Mouse (Mus musculus) liver, embryonic 11.5 days (tissue): Measurements from ENCODE around the gene Odf3l1. TPM values are rescaled to one million over a fixed set of nuclear protein-coding genes. Genes with fewer than 3 reads are reported as not detected.

Source experiments
- ATAC-seq: fragments of 200-750 bp; cut with Nextera tagmentation; replicated peaks from 2 replicates; pipeline ENCODE4 v1.8.0; 2017; ENCODE audit warnings: moderate number of reproducible peaks, mild to moderate bottlenecking, moderate TSS enrichment, moderate library complexity; ENCODE audit not compliant: low FRiP score
- DNase-seq: peaks from one replicate; pipeline ENCODE4 v3.0.0-alpha.2; 2017; ENCODE audit warnings: low spot score
- H3K27ac ChIP-seq: fragments of 300-500 bp; sonication (generic); 2 replicates; pipeline ENCODE4 v1.5.1; 2014; ENCODE audit warnings: mild to moderate bottlenecking, low read depth, low read length, control low read depth
- H3K27me3 ChIP-seq: fragments of 300-500 bp; sonication (generic); replicated peaks from 2 replicates; pipeline ENCODE4 v1.6.1; 2014; ENCODE audit warnings: low read length, mixed read lengths; ENCODE audit not compliant: control insufficient read depth, insufficient read depth
- H3K36me3 ChIP-seq: fragments of 300-500 bp; sonication (generic); 2 replicates; pipeline ENCODE4 v1.6.1; 2014; ENCODE audit warnings: mild to moderate bottlenecking, low read length, moderate library complexity, mixed read lengths; ENCODE audit not compliant: control insufficient read depth, insufficient read depth
- H3K4me1 ChIP-seq: fragments of 300-500 bp; sonication (generic); replicated peaks from 2 replicates; pipeline ENCODE4 v1.6.1; 2014; ENCODE audit warnings: low read length, mixed read lengths; ENCODE audit not compliant: control insufficient read depth, insufficient read depth
- H3K4me2 ChIP-seq: fragments of 300-500 bp; sonication (generic); 2 replicates; pipeline ENCODE4 v1.6.1; 2014; ENCODE audit warnings: mild to moderate bottlenecking, control low read depth, moderate library complexity
- H3K4me3 ChIP-seq: fragments of 300-500 bp; sonication (generic); 2 replicates; pipeline ENCODE4 v1.5.1; 2014; ENCODE audit warnings: low read depth, low read length, control low read depth
- H3K9ac ChIP-seq: fragments of 300-500 bp; sonication (generic); 2 replicates; pipeline ENCODE4 v1.6.1; 2014; ENCODE audit warnings: low read depth, low read length, control low read depth
- H3K9me3 ChIP-seq: fragments of 300-500 bp; sonication (generic); 2 replicates; pipeline ENCODE4 v1.6.1; 2016; ENCODE audit warnings: low read length, inconsistent platforms, mixed read lengths; ENCODE audit not compliant: control insufficient read depth
- WGBS: fragments of 180-500 bp; shearing (Covaris S2); extraction: QIAGEN DNeasy Blood & Tissue Kit; methylation state at CpG from one replicate; pipeline ENCODE4 v1.1.7; 2014; 5-methylcytosine and 5-hydroxymethylcytosine counted together
- polyA plus RNA-seq: library from polyadenylated mRNA; unstranded; fragments of >200 nt; fragmentation: Nextera tagmentation; extraction: Ambion mirVana; gene quantifications from 2 replicates; pipeline ENCODE4 v1.2.1, GENCODE M21; 2014

Gene Odf3l1
- polyA plus RNA-seq, 1 experiment from 2014 or later: not detected

- ATAC-seq: no peak
Observed at GRCm38 (mm10) chr9:56850128-56850904, 14.2 kb downstream of the Odf3l1 start.

GRCm38 (mm10) chr9:56847523-56847922 lies 17.0 kb downstream of the Odf3l1 start:
- DNase-seq: peak; percentile 50
- no peak overlapping the region for H3K4me2 ChIP-seq
- H3K4me1 ChIP-seq: no peaks in the 10 kb centered on the region
- no peak overlapping the region for H3K27ac ChIP-seq
- H3K9me3 ChIP-seq: no peaks in the 10 kb centered on the region
- 17% methylated on average over 3 of the region's 3 CpGs for WGBS
- H3K4me3 ChIP-seq: no peak overlapping the region
- ATAC-seq: no peak
- no peaks in the 10 kb centered on the region for H3K36me3 ChIP-seq
- no peaks in the 10 kb centered on the region; the same call in 1 of the 2 replicates for H3K27me3 ChIP-seq
- H3K9ac ChIP-seq: no peak overlapping the region

More at GRCm38 (mm10) chr9:56850128-56850904, 14.2 kb downstream of the Odf3l1 start:
- H3K4me2 ChIP-seq: no peak overlapping the region
- no peak overlapping the region for H3K4me3 ChIP-seq
- no peak overlapping the region for H3K9ac ChIP-seq
- DNase-seq: no peak
- no peaks in the 10 kb centered on the region for H3K36me3 ChIP-seq
- H3K9me3 ChIP-seq: no peaks in the 10 kb centered on the region
- no peaks in the 10 kb centered on the region for H3K27me3 ChIP-seq
- no peaks in the 10 kb centered on the region for H3K4me1 ChIP-seq
- no peak overlapping the region for H3K27ac ChIP-seq
- 68% methylated on average over 14 of the region's 14 CpGs for WGBS

GRCm38 (mm10) chr9:56844644-56845043 lies 19.8 kb downstream of the Odf3l1 start:
- Histone ChIP-seq H3K9ac (no peak overlapping the region), H3K36me3 (no peaks in the 10 kb centered on the region), H3K4me1 (no peaks in the 10 kb centered on the region), H3K27me3 (no peaks in the 10 kb centered on the region; the same call in 1 of the 2 replicates), H3K9me3 (no peaks in the 10 kb centered on the region), H3K27ac (no peak overlapping the region), H3K4me2 (no peak overlapping the region), H3K4me3 (no peak overlapping the region)
- WGBS: 72% methylated on average over 8 of the region's 8 CpGs
- ATAC-seq (no peak), DNase-seq (no peak)

- no peak overlapping the region for H3K9ac ChIP-seq
- no peaks in the 10 kb centered on the region for H3K36me3 ChIP-seq
- H3K9me3 ChIP-seq: no peaks in the 10 kb centered on the region
- 40% methylated on average over 7 of the region's 7 CpGs for WGBS
- no peak for DNase-seq
- ATAC-seq: no peak
- no peak overlapping the region for H3K4me3 ChIP-seq
- H3K4me2 ChIP-seq: no peak overlapping the region
- H3K27ac ChIP-seq: no peak overlapping the region
- H3K4me1 ChIP-seq: no peaks in the 10 kb centered on the region
- H3K27me3 ChIP-seq: peaks cover 1% of the 10 kb centered on the region
Observed at GRCm38 (mm10) chr9:56843679-56844188, 20.7 kb downstream of the Odf3l1 start.

- Histone ChIP-seq H3K4me1 (no peaks in the 10 kb centered on the region), H3K36me3 (no peaks in the 10 kb centered on the region), H3K4me2 (no peak overlapping the region), H3K27ac (no peak overlapping the region), H3K9me3 (no peaks in the 10 kb centered on the region), H3K4me3 (no peak overlapping the region), H3K27me3 (peaks cover 3% of the 10 kb centered on the region), H3K9ac (no peak overlapping the region)
- DNase-seq (no peak), ATAC-seq (no peak)
- WGBS: 56% methylated on average over 3 of the region's 3 CpGs
Observed at GRCm38 (mm10) chr9:56842303-56842719, 22.2 kb downstream of the Odf3l1 start.

- ATAC-seq (no peak), DNase-seq (no peak)
- Histone ChIP-seq H3K9me3 (no peaks in the 10 kb centered on the region), H3K9ac (no peak overlapping the region), H3K4me2 (no peak overlapping the region), H3K4me3 (no peak overlapping the region), H3K36me3 (no peaks in the 10 kb centered on the region), H3K27me3 (peaks cover 3% of the 10 kb centered on the region), H3K27ac (no peak overlapping the region), H3K4me1 (no peaks in the 10 kb centered on the region)
Observed at GRCm38 (mm10) chr9:56841864-56842263, 22.6 kb downstream of the Odf3l1 start.

- Histone ChIP-seq H3K4me1 (no peaks in the 10 kb centered on the region), H3K9ac (no peak overlapping the region), H3K27me3 (peaks cover 3% of the 10 kb centered on the region), H3K4me2 (no peak overlapping the region), H3K9me3 (no peaks in the 10 kb centered on the region), H3K36me3 (no peaks in the 10 kb centered on the region), H3K27ac (no peak overlapping the region), H3K4me3 (no peak overlapping the region)
- DNase-seq (no peak), ATAC-seq (no peak)
- whole genome bisulfite sequencing: 70% methylated on average over 5 of the region's 5 CpGs
Observed at GRCm38 (mm10) chr9:56840721-56841120, 23.8 kb downstream of the Odf3l1 start.

GRCm38 (mm10) chr9:56835152-56835551 lies 29.3 kb downstream of the Odf3l1 start:
- no peaks in the 10 kb centered on the region for H3K4me1 ChIP-seq
- H3K9me3 ChIP-seq: no peaks in the 10 kb centered on the region
- 63% methylated on average over 5 of the region's 5 CpGs for WGBS
- H3K4me3 ChIP-seq: no peak overlapping the region
- ATAC-seq (no peak), DNase-seq (no peak)
- H3K9ac ChIP-seq: no peak overlapping the region
- no peak overlapping the region for H3K27ac ChIP-seq
- no peak overlapping the region for H3K4me2 ChIP-seq
- peaks cover 14% of the 10 kb centered on the region for H3K27me3 ChIP-seq
- H3K36me3 ChIP-seq: no peaks in the 10 kb centered on the region

GRCm38 (mm10) chr9:56832900-56833299 lies 31.6 kb downstream of the Odf3l1 start:
- Histone ChIP-seq H3K27me3 (peaks cover 11% of the 10 kb centered on the region; the same call in 1 of the 2 replicates), H3K4me3 (no peak overlapping the region), H3K27ac (no peak overlapping the region), H3K9ac (no peak overlapping the region), H3K4me2 (no peak overlapping the region), H3K36me3 (no peaks in the 10 kb centered on the region), H3K4me1 (no peaks in the 10 kb centered on the region), H3K9me3 (no peaks in the 10 kb centered on the region)
- WGBS: 28% methylated on average over 6 of the region's 6 CpGs
- DNase-seq: no peak
- ATAC-seq: no peak
